Mouse (Mus musculus) activated CD4-positive, CD25-positive, alpha-beta regulatory T cell (primary cell): ENCODE results near the gene Ppp2r5d. TPM values are rescaled to one million over a fixed set of nuclear protein-coding genes. Genes with fewer than 3 reads are reported as not detected.

Experiments
- polyA plus RNA-seq, 2 experiments: library from polyadenylated mRNA; unstranded; fragments of 100-300 nt; shearing (Covaris generic); gene quantifications; one replicate each; pipeline ENCODE4 v1.2.1; 2017

Gene Ppp2r5d
- polyA plus RNA-seq: 10 to 100 TPM; 66.0 to 83.4 TPM

DNA sequence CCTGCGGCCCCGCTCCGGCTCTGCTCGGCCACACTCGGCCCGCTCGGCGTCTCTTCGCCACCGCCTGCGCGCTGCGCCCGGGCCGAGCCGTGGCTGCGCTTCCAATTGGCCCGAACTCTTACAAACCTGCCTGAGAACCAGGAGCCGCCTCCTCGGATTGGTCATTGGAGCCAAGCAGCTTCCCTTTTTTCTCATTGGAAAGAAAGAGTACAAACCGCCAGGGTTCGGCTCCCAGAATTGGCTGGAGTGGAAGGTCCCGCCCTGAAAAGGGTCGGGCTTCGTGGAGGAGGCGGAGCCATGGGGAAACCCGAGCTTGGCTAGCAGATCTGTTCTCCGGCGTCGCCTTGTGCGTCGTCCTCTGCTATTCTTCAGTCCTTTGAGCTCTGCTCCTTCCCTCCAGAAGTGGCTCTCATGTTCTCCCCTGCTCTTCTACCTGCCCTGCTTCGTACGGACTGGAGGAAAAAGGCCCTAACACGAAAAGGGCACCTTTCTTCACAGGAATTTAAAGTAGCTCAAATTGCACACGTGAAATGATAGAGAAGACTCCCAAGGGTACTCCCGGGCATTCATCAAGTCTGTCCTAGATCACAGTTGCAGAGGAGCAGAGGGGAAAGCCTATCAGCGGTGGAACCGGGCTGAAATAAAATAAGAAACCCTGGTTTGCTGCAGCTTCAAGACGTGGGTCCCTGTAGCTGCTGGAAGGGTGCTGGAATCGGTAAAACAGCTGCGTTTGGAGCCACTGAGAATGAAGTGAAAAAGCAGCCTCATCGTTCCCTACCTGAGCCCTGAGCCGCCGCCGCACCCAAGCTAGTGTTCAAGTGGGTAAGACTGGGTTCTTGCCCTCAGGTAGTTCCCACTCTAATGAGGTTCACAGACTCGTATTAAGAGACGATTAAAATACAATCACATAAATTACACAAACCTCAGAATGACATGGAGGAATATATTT is at the start of gene Ppp2r5d:
Gene Ppp2r5d (minus strand): TSS at position 225 of the 949 bp plus-strand sequence.

DNA sequence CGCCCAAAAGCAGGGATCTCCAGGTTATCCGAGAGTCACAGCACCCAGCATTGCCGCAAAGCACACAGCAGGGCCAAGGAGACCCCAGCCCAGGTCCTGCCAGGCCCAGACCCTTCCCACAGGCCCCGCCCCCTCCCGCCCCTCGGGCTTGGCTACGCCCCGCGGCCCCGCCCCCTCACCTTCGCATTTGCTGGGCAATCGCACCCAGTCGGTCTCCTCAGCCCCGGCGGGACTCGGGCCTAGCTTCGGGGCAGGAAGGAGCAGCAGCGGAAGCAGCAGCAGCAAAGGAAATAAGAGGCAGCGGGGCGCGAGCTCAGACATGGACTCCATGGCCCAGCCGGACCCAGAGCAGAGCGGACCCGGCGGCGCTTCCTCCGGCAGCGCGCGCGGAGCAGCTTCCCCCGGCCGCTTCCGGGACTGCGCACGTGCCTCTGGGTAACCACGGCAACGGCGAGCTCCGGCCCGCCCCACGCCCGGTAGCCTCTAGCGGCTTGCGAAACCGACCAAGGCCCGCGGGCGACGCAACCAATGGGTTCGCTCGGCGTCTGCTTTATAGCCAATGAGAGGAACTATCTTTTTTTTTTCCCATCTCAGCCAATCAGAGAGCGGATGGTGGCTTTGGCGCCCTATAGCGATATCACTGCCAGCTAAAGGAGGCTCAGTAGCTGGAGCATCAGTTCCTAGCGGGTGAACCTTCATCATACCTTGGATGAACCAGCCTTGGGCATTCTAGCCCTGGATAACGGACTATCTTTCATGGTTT is 47.1 kb upstream of the Ppp2r5d start, which contains the start of gene Cnpy3:
Gene Cnpy3 (minus strand): TSS at position 421 of the 763 bp plus-strand sequence.

DNA sequence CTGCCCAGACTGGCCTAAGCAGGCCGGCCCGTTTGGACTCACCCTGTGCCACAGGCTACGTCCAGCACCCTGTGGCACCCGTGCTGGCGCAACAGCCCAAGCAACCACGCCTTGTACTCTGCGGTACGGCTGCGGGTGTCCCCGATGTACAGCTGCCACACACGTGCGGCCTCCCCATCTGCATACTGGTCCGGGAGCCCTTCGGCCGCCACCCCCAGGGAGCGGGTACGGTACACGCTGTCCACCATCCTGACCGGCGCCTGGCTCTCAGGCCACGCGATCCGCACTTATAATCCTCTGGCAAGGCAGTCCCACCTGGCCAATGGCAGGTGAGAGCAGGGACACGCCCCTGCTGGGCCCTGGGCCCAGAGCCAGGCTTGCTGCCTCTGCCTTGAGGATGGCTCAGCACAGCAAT is 24.0 kb upstream of the Ppp2r5d start, which contains the start of gene Gnmt:
Gene Gnmt (minus strand): TSS at position 265 of the 415 bp plus-strand sequence.

DNA sequence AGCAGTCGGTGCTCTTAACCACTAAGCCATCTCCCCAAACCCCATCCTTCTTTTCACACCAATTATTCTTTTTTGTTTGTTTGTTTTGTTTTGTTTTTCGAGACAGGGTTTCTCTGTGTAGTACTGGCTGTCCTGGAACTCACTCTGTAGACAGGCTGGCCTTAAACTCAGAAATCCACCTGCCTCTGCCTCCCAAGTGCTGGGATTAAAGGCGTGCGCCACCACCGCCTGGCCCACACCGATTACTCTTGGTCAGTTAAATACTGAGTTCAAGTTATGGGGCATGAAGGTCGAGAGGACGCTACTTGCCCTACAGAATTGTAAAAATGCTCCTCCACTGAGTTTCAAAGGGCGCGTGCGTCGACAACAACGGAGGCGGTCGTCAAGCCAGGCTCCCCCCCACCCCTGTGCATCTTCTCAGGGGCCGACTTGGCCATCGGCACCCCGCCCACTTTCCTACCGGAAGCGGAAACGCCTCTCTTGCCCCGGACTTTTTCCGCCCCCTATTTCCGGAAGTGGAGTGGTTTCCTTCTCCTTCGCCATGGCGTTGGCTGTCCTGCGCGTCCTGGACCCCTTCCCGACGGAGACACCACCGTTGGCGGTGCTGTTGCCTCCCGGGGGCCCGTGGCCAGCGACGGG is 6.2 kb upstream of the Ppp2r5d start, which contains the start of gene Pex6:
Gene Pex6 (plus strand): TSS at position 505 of the 639 bp plus-strand sequence.

DNA sequence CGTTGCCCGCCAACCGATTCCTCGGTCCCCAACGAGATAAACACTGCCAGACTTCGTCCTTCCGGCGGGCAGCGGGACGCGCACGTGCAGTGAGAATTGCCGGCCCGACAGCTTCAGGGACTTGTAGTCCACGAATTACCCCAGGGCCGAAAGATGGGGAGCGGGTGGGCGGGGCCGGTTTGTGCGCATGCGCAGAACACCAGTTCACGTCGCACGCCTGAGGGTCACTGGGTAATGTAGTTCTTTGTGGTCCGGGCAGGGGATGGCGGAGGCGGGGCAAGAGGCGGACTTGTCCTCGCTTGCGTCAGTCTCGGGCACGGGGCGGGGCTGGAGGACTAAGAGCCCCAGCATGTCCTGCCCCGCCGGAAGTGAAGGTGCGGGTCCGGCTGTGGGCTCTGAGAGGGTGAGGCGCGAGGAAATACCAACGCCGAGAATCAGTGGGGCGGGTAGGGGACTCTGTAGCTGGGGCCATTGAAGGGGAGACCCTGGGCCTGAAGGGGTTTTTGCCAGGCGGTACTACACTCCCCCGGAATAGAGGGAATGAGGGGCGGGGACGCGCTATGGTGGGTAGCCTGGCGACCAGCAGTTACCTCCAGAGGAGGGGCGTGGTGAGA is 24.0 kb downstream of the Ppp2r5d start, which contains the start of gene Klhdc3:
Gene Klhdc3 (minus strand): TSS at position 155 of the 614 bp plus-strand sequence.

DNA sequence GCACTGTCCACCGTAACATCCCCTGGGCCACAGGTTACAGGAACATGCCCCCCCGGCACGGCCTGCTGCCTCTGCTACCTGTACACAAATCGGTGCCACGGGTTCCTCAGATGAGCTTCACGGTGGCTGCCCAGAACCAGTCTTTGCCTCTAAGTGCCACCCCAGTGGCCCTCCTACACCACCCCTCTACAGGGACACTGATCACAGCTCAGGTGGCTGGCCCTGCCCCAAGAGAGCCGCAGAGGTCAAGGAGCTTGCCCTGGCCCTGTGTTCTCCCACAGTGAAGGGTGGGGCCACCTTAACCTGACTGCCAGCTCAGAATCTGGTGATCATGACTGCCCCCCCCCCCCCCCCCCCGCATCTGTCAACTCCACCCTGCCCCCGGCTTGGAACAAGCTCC is 26.5 kb downstream of the Ppp2r5d start, which contains the start of gene Mea1:
Gene Mea1 (plus strand): TSS at position 378 of the 400 bp plus-strand sequence.

DNA sequence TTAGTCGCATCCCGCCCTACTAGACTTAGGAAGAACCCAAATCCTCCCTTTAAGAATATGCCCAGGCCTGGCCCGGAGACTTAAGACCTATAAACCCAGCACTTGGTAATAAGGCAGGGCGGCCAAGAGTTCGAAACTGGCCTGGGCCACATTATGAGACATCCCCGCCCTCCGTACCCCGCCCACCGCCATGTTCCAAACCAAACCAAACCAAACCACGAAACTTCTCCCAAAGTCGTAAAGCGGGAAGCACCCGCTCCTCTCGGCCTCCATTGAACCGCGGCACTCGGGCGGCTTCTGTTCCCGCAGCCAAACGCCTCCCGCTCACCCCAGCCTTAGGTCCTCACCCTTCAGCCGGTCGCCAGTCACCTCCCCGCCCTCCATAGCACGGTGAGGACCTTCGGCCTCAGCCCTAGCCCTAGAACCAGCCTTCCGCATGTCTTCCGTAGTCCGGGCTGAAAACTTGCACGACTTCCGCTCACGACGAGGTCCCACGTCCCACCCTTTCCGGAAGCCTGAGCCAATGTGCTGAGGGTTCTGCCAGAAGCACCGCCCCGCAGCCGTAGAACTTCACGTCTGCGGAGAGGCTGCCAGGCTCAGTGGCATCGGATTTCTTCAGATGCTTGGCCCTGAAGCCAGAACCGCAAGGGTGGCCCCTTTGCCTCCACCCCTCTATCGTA is 30.9 kb downstream of the Ppp2r5d start, which contains the start of gene Rrp36:
Gene Rrp36 (minus strand): TSS at position 503 of the 680 bp plus-strand sequence.

DNA sequence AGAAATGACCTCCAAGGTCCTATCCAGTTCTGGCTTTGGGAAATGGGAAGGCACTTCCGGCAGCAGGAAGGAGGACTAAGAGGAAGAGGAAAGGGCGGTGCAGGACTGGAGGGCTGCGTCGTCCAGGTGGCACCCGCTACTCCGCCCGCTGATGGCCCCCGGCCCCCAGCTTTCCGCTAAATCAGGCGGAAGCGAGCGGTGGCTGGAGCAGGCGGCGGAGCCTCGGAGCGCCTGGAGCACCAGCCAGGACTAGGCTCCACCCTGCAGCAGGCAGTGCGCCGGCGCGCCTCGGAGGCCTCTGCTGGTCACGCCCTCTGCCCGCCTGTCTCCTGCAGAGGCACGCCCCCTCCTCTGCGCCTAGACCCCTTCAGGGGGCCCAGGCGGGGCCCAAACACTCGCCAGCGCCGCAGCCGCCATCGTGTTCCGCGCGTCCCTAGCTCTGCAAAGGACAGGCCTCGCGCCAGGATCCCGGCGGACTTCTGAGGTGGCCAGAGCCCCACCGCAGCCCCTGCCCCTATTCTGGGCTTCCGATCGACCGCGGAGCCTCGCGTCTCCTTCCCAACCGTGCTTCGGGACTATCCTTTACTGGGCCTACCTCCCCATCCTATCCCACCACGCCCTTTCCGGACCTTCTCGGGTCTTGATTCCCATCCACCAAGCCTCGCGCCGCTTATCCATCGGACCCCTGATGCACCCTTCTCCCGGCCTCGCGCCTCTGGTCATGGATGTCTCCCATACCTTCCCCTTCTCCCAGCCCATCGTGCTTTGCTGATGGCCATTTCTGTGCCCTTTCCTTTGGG is 54.5 kb downstream of the Ppp2r5d start, which contains the start of gene Cul7:
Gene Cul7 (plus strand): TSS at position 106 of the 800 bp plus-strand sequence.

DNA sequence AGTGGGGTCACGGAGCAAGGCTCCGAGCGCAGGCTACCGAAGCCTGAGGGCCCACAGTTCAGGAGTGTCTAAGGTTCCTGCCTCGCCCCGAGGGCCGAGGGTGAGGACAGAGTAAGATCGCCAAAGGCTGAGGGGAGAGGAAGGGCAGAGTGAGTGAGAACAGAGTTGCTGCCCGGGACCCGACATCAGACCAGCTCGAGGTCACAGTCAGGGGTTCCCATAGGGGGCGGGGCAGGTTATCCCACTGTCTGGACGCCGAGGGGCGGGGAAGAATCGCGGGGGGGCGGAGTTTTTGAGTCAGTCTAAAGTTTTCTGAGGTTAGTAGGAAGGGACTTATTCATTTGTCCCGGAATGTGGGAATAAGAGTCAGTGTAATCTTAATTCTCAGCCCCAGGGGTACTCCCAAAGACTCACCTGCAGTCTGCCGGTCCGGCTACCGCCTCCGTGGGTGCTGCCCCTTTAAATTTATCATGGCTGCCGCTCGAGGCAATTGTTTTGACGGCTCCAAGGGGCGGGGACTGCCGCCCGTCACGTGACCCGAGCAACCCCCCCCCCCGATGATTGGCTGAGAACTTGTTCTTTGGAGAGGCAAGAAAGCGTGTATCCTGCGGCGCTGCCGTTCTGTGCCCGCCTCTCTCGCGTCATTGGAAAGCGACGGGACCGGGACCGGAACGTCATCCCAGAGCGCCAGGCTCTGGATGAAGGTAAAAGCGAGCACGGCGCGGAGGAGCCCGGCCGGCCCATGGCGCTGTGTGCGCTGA is 59.2 kb downstream of the Ppp2r5d start, which contains the start of the genes Klc4 and Mrpl2:
Gene Klc4 (minus strand): TSS at position 462 of the 761 bp plus-strand sequence.
Gene Mrpl2 (plus strand): TSS at position 669 of the 761 bp plus-strand sequence.

Other genes starting within 250 kb of the Ppp2r5d start
- under 1 TPM; 0.23 to 0.81 TPM for gene Ttbk1, start 217.4 kb downstream of the Ppp2r5d start, polyA plus RNA-seq
- gene Dnph1, start 208.4 kb downstream of the Ppp2r5d start, polyA plus RNA-seq: 1 to 10 TPM; 2.9 to 5.3 TPM
- 1 to 10 TPM; 1.3 to 5.6 TPM for gene Cul9, start 158.7 kb downstream of the Ppp2r5d start, polyA plus RNA-seq
- 10 to 100 TPM; 22.6 to 41.9 TPM for gene Srf, start 148.9 kb downstream of the Ppp2r5d start, polyA plus RNA-seq
- gene Ptk7, start 75.6 kb downstream of the Ppp2r5d start, polyA plus RNA-seq: under 1 TPM in 1 of 2 experiments, not detected in 1; 0.22 TPM
- 10 to 100 TPM; 13.7 to 24.2 TPM for gene Klc4, start 59.1 kb downstream of the Ppp2r5d start, polyA plus RNA-seq
- gene Mrpl2, start 58.9 kb downstream of the Ppp2r5d start, polyA plus RNA-seq: 10 to 100 TPM; 27.8 to 61.8 TPM
- 1 to 10 TPM; 5.3 to 7.8 TPM for gene Cul7, start 54.8 kb downstream of the Ppp2r5d start, polyA plus RNA-seq
- gene Rrp36, start 30.8 kb downstream of the Ppp2r5d start, polyA plus RNA-seq: 10 to 100 TPM; 55.5 to 71.6 TPM
- gene Mea1, start 26.3 kb downstream of the Ppp2r5d start, polyA plus RNA-seq: 100 to 1,000 TPM; 158 to 160 TPM
- 10 to 100 TPM; 63.8 to 76.3 TPM for gene Klhdc3, start 24.2 kb downstream of the Ppp2r5d start, polyA plus RNA-seq
- 10 to 100 TPM; 19.5 to 32.7 TPM for gene Pex6, start 6.4 kb upstream of the Ppp2r5d start, polyA plus RNA-seq
- gene Gnmt, start 24.1 kb upstream of the Ppp2r5d start, polyA plus RNA-seq: under 1 TPM in 1 of 2 experiments, not detected in 1; 0.55 TPM
- 10 to 100 TPM; 40.8 to 41.1 TPM for gene Cnpy3, start 47.1 kb upstream of the Ppp2r5d start, polyA plus RNA-seq
- gene Ptcra, start 58.6 kb upstream of the Ppp2r5d start, polyA plus RNA-seq: not detected
- 10 to 100 TPM; 26.5 to 56.7 TPM for gene 2310039H08Rik, start 67.5 kb upstream of the Ppp2r5d start, polyA plus RNA-seq
- 100 to 1,000 TPM; 123 to 130 TPM for gene Rpl7l1, start 77.6 kb upstream of the Ppp2r5d start, polyA plus RNA-seq
- gene Bicral, start 153.4 kb upstream of the Ppp2r5d start, polyA plus RNA-seq: 10 to 100 TPM; 17.0 to 27.2 TPM
- gene Tbcc, start 185.6 kb upstream of the Ppp2r5d start, polyA plus RNA-seq: 10 to 100 TPM; 53.4 to 55.7 TPM
- under 1 TPM in 1 of 2 experiments, not detected in 1; 0.33 TPM for gene Prph2, start 205.3 kb upstream of the Ppp2r5d start, polyA plus RNA-seq